Mouse (Mus musculus) hindbrain, embryonic 12.5 days (tissue): ENCODE results near the gene Nrm. TPM values are rescaled to one million over a fixed set of nuclear protein-coding genes. Genes with fewer than 3 reads are reported as not detected.

Source experiments
- ATAC-seq: fragments of 200-750 bp; cut with Nextera tagmentation; 2 replicates; pipeline ENCODE4 v1.8.0; 2017; ENCODE audit warnings: moderate TSS enrichment; ENCODE audit not compliant: low FRiP score
- H3K27ac ChIP-seq: fragments of 300-500 bp; sonication (generic); 2 replicates; pipeline ENCODE4 v1.5.1; 2016; ENCODE audit warnings: mild to moderate bottlenecking
- H3K27me3 ChIP-seq: fragments of 300-500 bp; sonication (generic); 2 replicates; pipeline ENCODE4 v1.6.1; 2016; ENCODE audit warnings: mild to moderate bottlenecking
- H3K36me3 ChIP-seq: fragments of 300-500 bp; sonication (generic); 2 replicates; pipeline ENCODE4 v1.6.1; 2016; ENCODE audit warnings: mild to moderate bottlenecking
- H3K4me1 ChIP-seq: fragments of 300-500 bp; sonication (generic); 2 replicates; pipeline ENCODE4 v1.6.1; 2016
- H3K4me2 ChIP-seq: fragments of 300-500 bp; sonication (generic); replicated peaks from 2 replicates; pipeline ENCODE4 v1.6.1; 2016; ENCODE audit warnings: mild to moderate bottlenecking
- H3K4me3 ChIP-seq: fragments of 300-500 bp; sonication (generic); 2 replicates; pipeline ENCODE4 v1.5.1; 2016; ENCODE audit warnings: mild to moderate bottlenecking
- H3K9ac ChIP-seq: fragments of 300-500 bp; sonication (generic); 2 replicates; pipeline ENCODE4 v1.6.1; 2016; ENCODE audit warnings: mild to moderate bottlenecking, moderate library complexity
- H3K9me3 ChIP-seq: fragments of 300-500 bp; sonication (generic); replicated peaks from 2 replicates; pipeline ENCODE4 v1.6.1; 2016; ENCODE audit warnings: mild to moderate bottlenecking
- WGBS: fragments of 180-500 bp; shearing (Covaris S2); methylation state at CpG from one replicate; pipeline ENCODE4 v1.1.7; 2016; 5-methylcytosine and 5-hydroxymethylcytosine counted together
- polyA plus RNA-seq: library from polyadenylated mRNA; unstranded; fragments of >200 nt; fragmentation: Nextera tagmentation; extraction: Ambion mirVana; gene quantifications from 2 replicates; pipeline ENCODE4 v1.2.1, GENCODE M21; 2016

Gene Nrm
- polyA plus RNA-seq, 1 experiment from 2014 or later: 36.0 TPM

DNA sequence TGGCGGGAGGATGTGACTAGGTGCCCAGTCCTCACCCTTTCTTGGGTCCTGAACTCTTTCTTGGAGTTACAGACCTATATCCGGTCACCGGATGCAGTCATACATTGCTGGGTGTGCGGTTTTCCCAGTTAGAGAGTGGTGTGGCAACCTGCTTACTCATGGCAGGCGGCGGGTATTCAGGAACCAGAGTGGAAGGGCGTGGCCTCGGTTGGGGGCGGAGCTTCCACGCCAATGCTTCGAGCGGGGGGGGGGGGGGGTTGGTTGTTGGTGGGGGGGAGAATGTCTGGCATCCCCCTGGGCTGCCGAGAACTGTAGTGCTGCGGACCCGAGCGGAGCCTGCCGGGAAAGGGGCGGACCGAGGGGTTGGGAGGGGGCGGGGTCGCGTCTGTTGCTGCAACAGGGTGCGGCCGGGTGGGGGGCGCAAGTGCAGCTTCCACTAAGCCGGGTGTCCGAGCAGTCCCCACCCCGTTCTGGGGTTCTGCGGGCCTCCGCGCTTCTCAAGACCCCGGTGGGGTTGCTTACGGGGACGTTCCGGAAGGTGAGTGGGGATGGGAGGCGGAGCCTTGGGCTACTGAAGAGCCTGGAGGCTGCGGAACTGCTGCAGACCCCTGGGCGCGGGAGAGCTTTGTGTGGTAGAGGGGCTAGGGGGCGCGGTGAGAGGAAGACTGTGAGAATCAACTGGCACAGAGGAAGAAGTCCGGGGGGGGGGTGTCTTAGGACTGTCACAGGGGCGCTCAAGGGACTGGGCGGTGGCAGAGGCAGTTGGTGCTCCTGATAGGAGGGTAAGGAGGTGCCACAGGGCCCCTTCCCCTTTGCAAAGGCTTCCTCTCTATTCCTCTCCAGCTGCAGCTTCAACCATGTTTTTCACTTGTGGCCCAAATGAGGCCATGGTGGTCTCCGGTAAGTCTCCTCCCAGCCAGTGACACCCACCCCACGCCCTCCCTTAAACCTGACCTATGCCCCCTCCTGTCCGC lies 37.9 kb upstream of the Nrm start, which contains the start of gene Flot1:
Gene Flot1 (plus strand): TSS at position 267 of the 974 bp plus-strand sequence.
- Histone ChIP-seq H3K36me3 (peaks cover 31% of the 10 kb centered on the region), H3K4me2 (peak within 1 kb of the TSS; percentile 83), H3K27me3 (peaks cover 18% of the 10 kb centered on the region), H3K9me3 (no peaks in the 10 kb centered on the region), H3K27ac (peak within 1 kb of the TSS; percentile 78), H3K4me3 (peak within 1 kb of the TSS; percentile 58), H3K9ac (peak within 1 kb of the TSS; percentile 74), H3K4me1 (peaks cover 33% of the 10 kb centered on the region)
- under 1% methylated on average over 45 of the region's 47 CpGs for WGBS
- peak; percentile 90 for ATAC-seq

DNA sequence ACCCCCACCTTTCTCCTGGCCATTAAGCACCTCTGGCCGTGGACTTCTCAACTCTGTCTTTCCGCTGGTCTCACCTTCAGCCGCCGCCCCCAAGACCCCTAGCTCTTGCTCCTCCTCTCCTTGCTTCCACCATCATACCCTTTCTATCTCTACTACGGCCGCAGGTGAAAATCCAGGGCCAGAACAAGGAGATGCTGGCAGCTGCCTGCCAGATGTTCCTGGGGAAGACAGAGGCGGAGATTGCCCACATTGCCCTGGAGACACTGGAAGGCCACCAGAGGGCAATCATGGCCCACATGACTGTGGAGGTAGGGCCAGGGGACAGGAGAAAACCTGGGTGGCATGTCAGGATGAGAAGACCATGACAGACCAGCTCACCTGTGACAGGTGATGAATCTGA lies 36.7 kb upstream of the Nrm start:
- peak overlapping the region; percentile 58; the same call in 1 of the 2 replicates for H3K4me3 ChIP-seq
- H3K9ac ChIP-seq: peak overlapping the region; percentile 74; the same call in 1 of the 2 replicates
- no peaks in the 10 kb centered on the region for H3K9me3 ChIP-seq
- H3K4me1 ChIP-seq: peaks cover 33% of the 10 kb centered on the region
- H3K4me2 ChIP-seq: peak overlapping the region; percentile 83
- no peak for ATAC-seq
- peaks cover 14% of the 10 kb centered on the region for H3K27me3 ChIP-seq
- H3K36me3 ChIP-seq: peaks cover 34% of the 10 kb centered on the region
- WGBS: 64% methylated on average over 7 of the region's 7 CpGs
- H3K27ac ChIP-seq: no peak overlapping the region

DNA sequence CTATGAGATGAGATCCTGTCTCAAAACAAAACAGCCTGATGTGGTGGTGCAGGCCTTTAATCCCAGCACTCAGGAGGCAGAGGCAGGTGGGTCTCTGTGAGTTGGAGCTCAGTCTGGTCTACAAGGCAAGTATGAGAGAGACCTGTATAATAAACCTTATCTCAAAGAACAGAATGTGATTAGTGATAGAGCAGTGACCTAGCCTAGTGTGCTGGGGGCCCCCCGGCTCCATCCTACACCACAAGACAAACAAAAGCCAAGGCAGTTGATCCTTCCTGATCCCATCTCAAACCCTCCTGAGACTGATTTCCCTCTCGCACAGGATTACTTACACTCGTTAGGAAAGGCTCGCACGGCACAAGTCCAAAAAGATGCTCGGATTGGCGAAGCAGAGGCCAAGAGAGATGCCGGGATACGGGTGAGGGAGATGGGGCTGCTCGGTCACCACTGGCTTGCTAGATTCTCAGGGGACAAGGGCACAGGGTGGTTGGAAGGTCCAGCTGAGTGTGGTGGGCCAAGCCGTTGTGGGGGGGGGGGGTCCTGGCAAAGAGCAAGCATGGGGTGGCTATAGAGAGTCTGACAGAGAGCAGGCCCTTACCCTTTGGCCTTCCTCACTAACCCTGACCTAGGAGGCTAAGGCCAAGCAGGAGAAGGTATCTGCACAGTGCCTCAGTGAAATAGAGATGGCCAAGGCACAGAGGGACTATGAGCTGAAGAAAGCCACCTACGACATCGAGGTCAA lies 35.8 kb upstream of the Nrm start:
- Histone ChIP-seq H3K4me1 (peaks cover 38% of the 10 kb centered on the region), H3K9ac (no peak overlapping the region), H3K36me3 (peaks cover 34% of the 10 kb centered on the region), H3K27ac (no peak overlapping the region), H3K9me3 (no peaks in the 10 kb centered on the region), H3K4me3 (no peak overlapping the region), H3K4me2 (no peak overlapping the region), H3K27me3 (peaks cover 6% of the 10 kb centered on the region; the same call in 1 of the 2 replicates)
- no peak for ATAC-seq
- WGBS: 94% methylated on average over 13 of the region's 13 CpGs

DNA sequence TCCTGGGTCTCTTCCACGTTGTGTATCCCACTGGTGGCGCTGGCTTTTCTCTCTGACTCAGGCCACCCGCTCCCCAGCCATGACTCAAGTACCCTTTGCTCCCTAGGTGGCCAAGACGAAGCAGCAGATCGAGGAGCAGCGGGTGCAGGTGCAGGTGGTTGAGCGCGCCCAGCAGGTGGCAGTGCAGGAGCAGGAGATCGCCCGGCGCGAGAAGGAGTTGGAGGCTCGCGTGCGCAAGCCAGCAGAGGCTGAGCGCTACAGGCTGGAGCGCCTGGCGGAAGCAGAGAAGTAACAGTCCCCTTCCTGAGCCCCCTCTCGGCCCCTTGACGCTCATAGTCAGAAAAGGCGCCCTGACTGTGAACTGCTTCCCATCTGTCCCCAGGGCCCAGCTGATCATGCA lies 31.4 kb upstream of the Nrm start:
- H3K4me3 ChIP-seq: 0 out of 2 replicates have a peak overlapping the region, but pooled peaks have one; percentile 7
- 3% methylated on average over 21 of the region's 21 CpGs for WGBS
- peak; percentile 52 for ATAC-seq
- H3K4me2 ChIP-seq: 0 out of 2 replicates have a peak overlapping the region, but pooled peaks have one; percentile 21
- peaks cover 21% of the 10 kb centered on the region for H3K4me1 ChIP-seq
- H3K9ac ChIP-seq: 0 out of 2 replicates have a peak overlapping the region, but pooled peaks have one; percentile 32
- H3K27me3 ChIP-seq: no peaks in the 10 kb centered on the region
- H3K27ac ChIP-seq: 0 out of 2 replicates have a peak overlapping the region, but pooled peaks have one; percentile 9
- no peaks in the 10 kb centered on the region for H3K9me3 ChIP-seq
- peaks cover 67% of the 10 kb centered on the region for H3K36me3 ChIP-seq

DNA sequence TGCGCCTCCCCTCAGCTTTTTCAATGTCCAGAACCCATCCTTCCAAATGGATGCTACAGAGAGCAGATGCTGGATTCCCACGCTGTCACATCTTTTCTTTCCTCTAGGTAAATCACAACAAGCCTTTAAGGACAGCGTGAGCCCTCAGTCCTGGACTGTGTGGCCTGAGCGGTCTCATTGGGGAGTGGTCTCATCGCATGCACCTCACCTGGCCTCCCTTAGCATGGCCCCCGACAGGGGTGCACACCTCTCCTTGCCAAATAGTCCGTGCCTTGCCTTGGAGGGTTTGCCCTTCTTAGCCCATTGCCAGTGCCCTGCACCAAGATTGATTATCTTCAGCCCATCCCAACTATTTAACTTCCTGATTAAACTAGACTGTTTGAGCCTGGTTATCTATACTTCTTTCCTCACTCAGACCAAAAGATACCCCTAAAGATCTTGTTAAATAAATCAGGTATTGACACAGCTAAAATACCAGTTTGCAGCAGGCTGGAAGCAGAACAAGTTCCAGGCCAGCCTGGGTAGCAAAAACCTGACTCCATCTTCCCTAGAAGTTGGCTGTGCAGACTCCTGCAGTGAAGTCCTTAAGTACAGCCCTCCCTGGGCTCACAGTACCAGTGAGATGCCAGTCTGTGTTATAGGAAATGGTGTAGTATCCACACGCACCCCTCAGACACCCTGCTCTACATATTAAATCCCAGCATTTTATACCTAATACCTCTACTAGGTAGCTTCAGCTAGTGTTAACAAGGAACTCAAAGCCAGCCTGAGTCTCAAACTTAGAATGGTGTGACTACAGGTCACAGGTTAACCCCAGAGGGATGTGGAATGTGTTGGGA lies 28.5 kb upstream of the Nrm start:
- no peaks in the 10 kb centered on the region for H3K27me3 ChIP-seq
- peaks cover 63% of the 10 kb centered on the region for H3K36me3 ChIP-seq
- H3K4me2 ChIP-seq: no peak overlapping the region
- peaks cover 35% of the 10 kb centered on the region for H3K4me1 ChIP-seq
- WGBS: 71% methylated on average over 8 of the region's 8 CpGs
- H3K4me3 ChIP-seq: no peak overlapping the region
- H3K27ac ChIP-seq: peak overlapping the region; percentile 13; the same call in 1 of the 2 replicates
- no peaks in the 10 kb centered on the region for H3K9me3 ChIP-seq
- ATAC-seq: no peak
- no peak overlapping the region for H3K9ac ChIP-seq

DNA sequence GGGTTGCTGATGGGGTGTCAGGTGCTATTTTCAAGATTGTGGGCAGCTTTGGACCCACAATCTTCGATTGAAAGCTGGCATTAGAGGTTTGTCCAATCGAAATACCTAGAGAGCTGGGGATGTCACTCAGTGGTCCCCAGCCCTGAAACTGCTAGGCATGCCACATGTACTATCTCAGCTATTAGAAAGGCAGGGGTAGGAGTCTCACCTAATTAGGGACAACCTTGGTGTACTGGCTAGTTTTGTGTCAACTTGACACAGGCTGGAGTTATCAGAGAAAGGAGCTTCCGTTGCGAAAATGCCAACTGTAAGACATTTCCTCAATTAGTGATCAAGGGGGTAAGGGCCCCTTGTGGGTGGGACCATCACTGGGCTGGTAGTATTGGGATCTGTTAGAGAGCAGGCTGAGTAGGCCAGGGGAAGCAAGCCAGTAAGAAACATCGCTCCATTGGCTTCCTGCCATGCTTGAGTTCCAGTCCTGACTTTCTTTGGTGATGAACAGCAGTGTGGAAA lies 27.8 kb upstream of the Nrm start:
- no peak for ATAC-seq
- H3K4me1 ChIP-seq: peaks cover 35% of the 10 kb centered on the region
- no peak overlapping the region for H3K9ac ChIP-seq

DNA sequence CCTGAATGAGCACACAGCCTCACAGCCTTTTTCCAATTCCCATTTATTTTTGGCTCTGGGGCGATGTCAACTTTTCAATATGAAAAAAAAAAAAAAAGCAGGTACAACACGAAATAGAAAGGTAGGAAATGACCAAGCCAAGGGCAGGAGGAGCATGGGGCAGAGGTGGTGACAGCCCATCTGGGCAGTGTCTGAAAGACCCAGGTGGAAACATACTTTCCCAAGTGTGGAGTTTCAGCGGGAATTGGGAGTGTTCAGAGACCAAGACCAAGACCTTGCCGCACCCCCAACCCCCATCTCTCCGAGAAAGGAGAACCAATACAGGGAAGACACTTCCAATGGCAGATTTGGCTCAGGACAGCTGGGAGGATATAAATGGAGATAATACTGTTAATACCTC lies 27.2 kb upstream of the Nrm start:
- Histone ChIP-seq H3K27ac (no peak overlapping the region), H3K4me3 (peak overlapping the region; percentile 2; the same call in 1 of the 2 replicates), H3K9me3 (no peaks in the 10 kb centered on the region), H3K36me3 (peaks cover 54% of the 10 kb centered on the region), H3K9ac (no peak overlapping the region), H3K27me3 (no peaks in the 10 kb centered on the region), H3K4me1 (peaks cover 35% of the 10 kb centered on the region), H3K4me2 (peak overlapping the region; percentile 20)
- WGBS: 64% methylated on average over 5 of the region's 5 CpGs
- no peak for ATAC-seq

More for the DNA sequence above, 27.8 kb upstream of the Nrm start:
- Histone ChIP-seq H3K27me3 (no peaks in the 10 kb centered on the region), H3K9me3 (no peaks in the 10 kb centered on the region), H3K27ac (peak overlapping the region; percentile 4; the same call in 1 of the 2 replicates), H3K4me3 (no peak overlapping the region), H3K4me2 (no peak overlapping the region; the same call in 1 of the 2 replicates), H3K36me3 (peaks cover 57% of the 10 kb centered on the region)
- WGBS: 32% methylated on average over 5 of the region's 5 CpGs

DNA sequence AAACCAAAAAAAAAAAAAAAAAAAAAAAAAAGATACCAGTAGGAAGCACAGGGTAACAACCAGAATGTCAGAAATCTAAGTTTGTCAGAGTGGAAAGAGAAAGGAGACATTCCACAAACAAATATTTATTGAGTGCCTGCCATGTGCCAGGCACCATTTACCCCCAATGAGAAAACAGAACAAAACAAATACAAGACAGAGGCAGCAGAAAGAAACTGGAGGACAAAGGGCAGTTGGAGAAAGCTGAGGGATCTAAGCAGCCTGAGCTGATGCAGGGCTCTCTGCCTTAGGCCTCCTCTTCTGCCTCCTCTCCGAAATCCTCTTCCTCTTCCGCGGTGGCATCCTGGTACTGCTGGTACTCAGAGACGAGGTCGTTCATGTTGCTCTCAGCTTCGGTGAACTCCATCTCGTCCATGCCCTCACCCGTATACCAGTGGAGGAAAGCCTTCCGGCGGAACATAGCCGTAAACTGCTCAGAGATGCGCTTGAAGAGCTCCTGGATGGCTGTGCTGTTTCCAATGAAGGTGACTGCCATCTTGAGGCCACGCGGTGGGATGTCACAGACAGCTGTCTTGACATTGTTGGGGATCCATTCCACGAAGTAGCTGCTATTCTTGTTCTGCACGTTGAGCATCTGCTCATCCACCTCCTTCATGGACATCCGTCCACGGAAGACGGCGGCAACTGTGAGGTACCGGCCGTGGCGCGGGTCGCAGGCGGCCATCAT lies 26.3 kb upstream of the Nrm start:
- 79% methylated on average over 26 of the region's 26 CpGs for WGBS

DNA sequence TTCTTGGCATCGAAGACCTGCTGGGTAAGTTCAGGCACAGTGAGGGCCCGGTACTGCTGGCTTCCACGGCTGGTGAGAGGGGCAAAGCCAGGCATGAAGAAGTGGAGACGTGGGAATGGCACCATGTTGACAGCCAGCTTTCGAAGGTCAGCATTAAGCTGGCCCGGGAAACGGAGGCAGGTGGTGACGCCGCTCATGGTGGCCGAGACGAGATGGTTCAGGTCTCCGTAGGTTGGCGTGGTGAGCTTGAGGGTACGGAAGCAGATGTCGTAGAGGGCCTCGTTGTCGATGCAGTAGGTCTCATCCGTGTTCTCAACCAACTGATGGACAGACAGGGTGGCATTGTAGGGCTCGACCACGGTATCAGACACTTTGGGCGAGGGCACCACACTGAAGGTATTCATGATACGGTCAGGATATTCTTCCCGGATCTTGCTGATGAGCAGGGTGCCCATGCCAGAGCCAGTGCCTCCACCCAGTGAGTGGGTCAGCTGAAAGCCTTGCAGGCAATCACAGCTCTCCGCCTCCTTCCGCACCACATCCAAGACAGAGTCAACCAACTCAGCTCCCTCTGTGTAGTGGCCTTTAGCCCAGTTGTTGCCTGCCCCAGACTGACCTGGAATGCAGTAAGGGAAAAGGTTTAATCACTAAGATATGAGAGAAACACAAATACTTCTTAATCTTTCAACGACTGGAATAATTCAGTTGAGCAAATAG lies 25.5 kb upstream of the Nrm start:
- H3K4me2 ChIP-seq: peak overlapping the region; percentile 79
- peak overlapping the region; percentile 80 for H3K4me3 ChIP-seq
- no peak for ATAC-seq
- WGBS: 81% methylated on average over 26 of the region's 26 CpGs
- no peaks in the 10 kb centered on the region for H3K9me3 ChIP-seq
- H3K4me1 ChIP-seq: peaks cover 37% of the 10 kb centered on the region
- H3K36me3 ChIP-seq: peaks cover 53% of the 10 kb centered on the region
- peak overlapping the region; percentile 97 for H3K9ac ChIP-seq
- no peak overlapping the region for H3K27ac ChIP-seq
- H3K27me3 ChIP-seq: no peaks in the 10 kb centered on the region

More for the DNA sequence above, 26.3 kb upstream of the Nrm start:
- Histone ChIP-seq H3K9me3 (no peaks in the 10 kb centered on the region), H3K4me2 (peak overlapping the region; percentile 79), H3K27ac (peak overlapping the region; percentile 35; the same call in 1 of the 2 replicates), H3K4me3 (peak overlapping the region; percentile 80), H3K4me1 (peaks cover 41% of the 10 kb centered on the region), H3K27me3 (no peaks in the 10 kb centered on the region), H3K36me3 (peaks cover 54% of the 10 kb centered on the region), H3K9ac (peak overlapping the region; percentile 97)
- ATAC-seq: no peak

DNA sequence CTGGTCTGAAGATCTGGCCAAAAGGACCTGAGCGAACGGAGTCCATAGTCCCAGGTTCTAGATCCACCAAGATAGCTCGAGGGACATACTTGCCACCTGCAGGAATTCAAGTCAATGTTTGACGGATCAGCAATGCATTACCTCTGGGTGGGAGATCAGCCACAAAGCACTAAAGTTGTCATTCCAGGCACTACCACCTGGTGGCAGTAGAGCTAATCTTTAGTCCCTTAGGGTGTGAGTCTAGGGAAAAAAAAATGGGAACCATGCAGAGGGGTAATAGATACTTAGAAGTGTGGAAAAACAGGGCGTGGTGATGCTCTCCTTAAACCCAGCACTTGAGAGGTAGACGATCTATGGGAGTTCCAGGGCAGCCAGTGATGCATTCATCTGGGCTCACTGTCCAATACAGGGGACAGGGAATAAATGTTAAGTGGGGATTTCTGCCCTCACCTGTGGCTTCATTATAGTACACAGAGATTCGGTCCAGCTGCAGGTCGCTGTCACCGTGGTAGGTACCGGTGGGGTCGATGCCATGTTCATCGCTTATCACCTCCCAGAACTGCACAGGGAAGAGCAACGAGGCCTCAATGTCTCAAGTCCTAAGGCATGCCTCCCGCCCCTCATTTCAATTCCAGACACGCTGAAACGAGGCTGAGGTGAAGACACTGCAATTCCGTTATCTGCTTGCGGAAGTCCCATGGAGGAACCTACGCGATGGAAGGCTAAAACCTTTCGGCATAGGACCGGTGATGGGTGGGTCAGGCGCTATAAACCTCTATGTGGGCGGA lies 24.7 kb upstream of the Nrm start:
- Histone ChIP-seq H3K4me1 (peaks cover 37% of the 10 kb centered on the region), H3K4me3 (peak overlapping the region; percentile 80), H3K27ac (peak overlapping the region; percentile 99), H3K36me3 (peaks cover 47% of the 10 kb centered on the region), H3K4me2 (peak overlapping the region; percentile 79), H3K27me3 (no peaks in the 10 kb centered on the region), H3K9me3 (no peaks in the 10 kb centered on the region), H3K9ac (peak overlapping the region; percentile 97)
- ATAC-seq: no peak
- WGBS: 9% methylated on average over 24 of the region's 24 CpGs
